In the genomic region with DNA sequence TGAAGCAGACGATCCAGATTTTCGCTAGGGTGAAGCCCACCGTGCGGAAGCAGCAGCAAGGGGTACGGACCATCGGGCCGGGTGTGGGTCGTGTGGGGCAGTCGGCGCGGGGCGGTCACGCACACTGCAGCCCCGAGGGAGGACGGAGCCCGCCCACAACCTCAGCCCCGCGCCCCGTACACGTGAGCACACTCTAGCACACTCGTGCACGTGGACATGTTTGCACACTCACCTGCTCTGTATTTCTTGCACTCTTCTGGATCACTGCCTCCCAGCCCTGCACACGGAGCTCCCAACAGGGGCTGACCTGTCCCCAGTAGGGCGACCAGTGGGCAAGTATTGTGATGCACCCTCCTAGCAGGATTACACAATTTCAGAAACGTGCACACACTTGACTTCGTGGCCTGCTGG, we compare ENCODE assay signal across 9 mouse cellular contexts. TPM values are rescaled to one million over a fixed set of nuclear protein-coding genes. Genes with fewer than 3 reads are reported as not detected.
DNase-seq lines count a peak whose midpoint lies in the region; ATAC-seq and TF ChIP-seq lines count a peak whose summit lies in the region.
"Had no signal": no experiment of that assay in that cellular context is flagged by ENCODE, and none has a peak within 500 bp of the region (broad histone marks: within the 10 kb centered on the region; RNA-seq: fewer than 3 reads in every experiment).

No protein-coding gene starts in this region.

- ATAC-seq in heart, embryonic 11.5 days (replicated peaks; ENCODE audit: insufficient number of reproducible peaks, low FRiP score, low TSS enrichment): peak; percentile 72
- peak; percentile 78 for ATAC-seq in forebrain, embryonic 16.5 days
- peak; percentile 77 for ATAC-seq in lung, embryonic 16.5 days (ENCODE audit: low read depth)

- no peaks in the 10 kb centered on the region for H3K36me3 ChIP-seq in heart, embryonic 11.5 days (ENCODE audit: control insufficient read depth, insufficient read depth, low read length)
- no peaks in the 10 kb centered on the region for H3K36me3 ChIP-seq in ES-Bruce4 (ENCODE audit: control insufficient read depth, insufficient read depth, low read length, poor library complexity, severe bottlenecking)
- no peaks in the 10 kb centered on the region for H3K36me3 ChIP-seq in forebrain, embryonic 16.5 days (ENCODE audit: control insufficient read depth, insufficient read depth)
- H3K36me3 ChIP-seq in lung, embryonic 16.5 days (ENCODE audit: control insufficient read depth, insufficient read depth, low read length): no peaks in the 10 kb centered on the region

- no peak for TF ChIP-seq CTCF in ES-Bruce4 (IDR thresholded peaks at IDR 0.05; ENCODE audit: low read depth, low read length)

- no peaks in the 10 kb centered on the region for H3K9me3 ChIP-seq in heart, embryonic 11.5 days (replicated peaks; ENCODE audit: control insufficient read depth, low read length)
- H3K9me3 ChIP-seq in ES-Bruce4 (replicated peaks; ENCODE audit: control insufficient read depth, insufficient read depth, low read length, poor library complexity, severe bottlenecking): no peaks in the 10 kb centered on the region
- no peaks in the 10 kb centered on the region; the same call in 1 of the 2 replicates for H3K9me3 ChIP-seq in forebrain, embryonic 16.5 days (ENCODE audit: control insufficient read depth, low read length)
- no peaks in the 10 kb centered on the region for H3K9me3 ChIP-seq in lung, embryonic 16.5 days (ENCODE audit: control insufficient read depth, low read length)

- DNase-seq in heart, postnatal 4 days: no peak
- no peak for DNase-seq in right cerebral cortex, postnatal 4 days
- DNase-seq in T-cell, adult 2 months (ENCODE audit: low spot score): no peak
- no peak for DNase-seq in gastrocnemius, adult 18-20 months (ENCODE audit: low spot score)

- no peaks in the 10 kb centered on the region for H3K27me3 ChIP-seq in heart, embryonic 11.5 days (ENCODE audit: control insufficient read depth, insufficient read depth, low read length)
- H3K27me3 ChIP-seq in ES-Bruce4 (ENCODE audit: control insufficient read depth, insufficient read depth, low read length, poor library complexity, severe bottlenecking): no peaks in the 10 kb centered on the region; the same call in none of the 2 replicates
- H3K27me3 ChIP-seq in forebrain, embryonic 16.5 days (replicated peaks; ENCODE audit: control insufficient read depth, insufficient read depth, low read length): no peaks in the 10 kb centered on the region
- no peaks in the 10 kb centered on the region for H3K27me3 ChIP-seq in lung, embryonic 16.5 days (ENCODE audit: control insufficient read depth, insufficient read depth, low read depth, low read length)

- no peak for TF ChIP-seq POLR2A in ES-Bruce4 (IDR thresholded peaks at IDR 0.05; ENCODE audit: insufficient read depth, low read length)

- H3K4me3 ChIP-seq in heart, embryonic 11.5 days (ENCODE audit: low read depth, low read length): peak overlapping the region; percentile 52
- H3K4me3 ChIP-seq in ES-Bruce4 (ENCODE audit: low read depth, low read length): peak overlapping the region; percentile 92
- H3K4me3 ChIP-seq in forebrain, embryonic 16.5 days (replicated peaks; ENCODE audit: low read length): peak overlapping the region; percentile 57
- peak overlapping the region; percentile 70 for H3K4me3 ChIP-seq in lung, embryonic 16.5 days (ENCODE audit: low read length)

- under 1% methylated on average over 26 of the region's 26 CpGs for WGBS in heart, embryonic 11.5 days (ENCODE audit: insufficient replicate concordance)
- under 1% methylated on average over 22 of the region's 26 CpGs for WGBS in forebrain, embryonic 16.5 days
- WGBS in lung, embryonic 16.5 days: under 1% methylated on average over 26 of the region's 26 CpGs

- H3K27ac ChIP-seq in heart, embryonic 11.5 days (ENCODE audit: low read depth, low read length): no peak overlapping the region
- H3K27ac ChIP-seq in ES-Bruce4 (ENCODE audit: insufficient read depth, low read length): no peak overlapping the region
- H3K27ac ChIP-seq in forebrain, embryonic 16.5 days (ENCODE audit: low read length): no peak overlapping the region
- H3K27ac ChIP-seq in lung, embryonic 16.5 days (ENCODE audit: low read length): no peak overlapping the region; the same call in 1 of the 2 replicates

- H3K4me2 ChIP-seq in heart, embryonic 11.5 days: peak overlapping the region; percentile 80
- H3K4me2 ChIP-seq in forebrain, embryonic 16.5 days (ENCODE audit: low read length): peak overlapping the region; percentile 99
- peak overlapping the region; percentile 95 for H3K4me2 ChIP-seq in lung, embryonic 16.5 days (ENCODE audit: low read depth, low read length)

- H3K9ac ChIP-seq in heart, embryonic 11.5 days (ENCODE audit: low read depth, low read length): peak overlapping the region; percentile 29
- H3K9ac ChIP-seq in ES-Bruce4 (ENCODE audit: low read depth, poor library complexity, severe bottlenecking): no peak overlapping the region
- H3K9ac ChIP-seq in forebrain, embryonic 16.5 days (replicated peaks; ENCODE audit: low read depth, low read length): peak overlapping the region; percentile 70
- peak overlapping the region; percentile 67 for H3K9ac ChIP-seq in lung, embryonic 16.5 days (ENCODE audit: low read length)

- TF ChIP-seq EP300 in ES-Bruce4 (IDR thresholded peaks at IDR 0.05; ENCODE audit: insufficient read depth, low read depth, low read length): no peak

- no peaks in the 10 kb centered on the region; the same call in 1 of the 2 replicates for H3K4me1 ChIP-seq in heart, embryonic 11.5 days (ENCODE audit: control insufficient read depth, insufficient read depth, low read length)
- H3K4me1 ChIP-seq in ES-Bruce4 (ENCODE audit: control insufficient read depth, insufficient read depth, low read length): no peaks in the 10 kb centered on the region
- H3K4me1 ChIP-seq in forebrain, embryonic 16.5 days (replicated peaks; ENCODE audit: control insufficient read depth, insufficient read depth, low read length): peaks cover 6% of the 10 kb centered on the region; the same call in 1 of the 2 replicates
- H3K4me1 ChIP-seq in lung, embryonic 16.5 days (replicated peaks; ENCODE audit: control insufficient read depth, insufficient read depth, low read length): peaks cover 5% of the 10 kb centered on the region

RNA-seq across cellular contexts. Expression of gene Kif6, which starts 0.3 kb away (rescaled TPM):
- polyA plus RNA-seq in heart, embryonic 11.5 days (2014; fragmentation: Nextera tagmentation; extraction: Ambion mirVana): 1.9 and 2.1 TPM in 2 replicates
- 1 to 10 TPM; 1.9 to 3.2 TPM for total RNA-seq in heart, postnatal 4 days (2021)
- 1.2 and 2.3 TPM in 2 replicates for polyA plus RNA-seq in ES-Bruce4 (2011; ENCODE audit: insufficient read depth, insufficient read length, low read depth, missing spikeins)
- polyA plus RNA-seq in forebrain, embryonic 16.5 days (2015; fragmentation: Nextera tagmentation; extraction: Ambion mirVana): 1.9 and 3.3 TPM in 2 replicates
- 3.8 and 5.2 TPM in 2 replicates for polyA plus RNA-seq in lung, embryonic 16.5 days (2015; fragmentation: Nextera tagmentation; extraction: Ambion mirVana)
- total RNA-seq in gastrocnemius, adult 18-20 months (2021): not detected
- total RNA-seq: MEL had no signal

RNA-seq across cellular contexts. Expression of gene Daam2, which starts 51.1 kb away (rescaled TPM):
- 4.5 and 5.7 TPM in 2 replicates for polyA plus RNA-seq in heart, embryonic 11.5 days (2014; fragmentation: Nextera tagmentation; extraction: Ambion mirVana)
- 10 to 100 TPM; 16.0 to 18.5 TPM for total RNA-seq in heart, postnatal 4 days (2021)
- 0.28 and 0.37 TPM in 2 replicates for polyA plus RNA-seq in ES-Bruce4 (2011; ENCODE audit: insufficient read depth, insufficient read length, low read depth, missing spikeins)
- 1.6 and 1.7 TPM in 2 replicates for polyA plus RNA-seq in forebrain, embryonic 16.5 days (2015; fragmentation: Nextera tagmentation; extraction: Ambion mirVana)
- 16.8 and 16.9 TPM in 2 replicates for polyA plus RNA-seq in lung, embryonic 16.5 days (2015; fragmentation: Nextera tagmentation; extraction: Ambion mirVana)
- total RNA-seq in gastrocnemius, adult 18-20 months (2021): 1 to 10 TPM; 3.6 to 4.0 TPM
